Mouse (Mus musculus) ES-Bruce4 (cell line): ENCODE data around the gene Fbxo28. TPM values are rescaled to one million over a fixed set of nuclear protein-coding genes. Genes with fewer than 3 reads are reported as not detected.

ENCODE experiments used
- H3K27ac ChIP-seq: 2 replicates; pipeline ENCODE4 v1.5.1; 2012; ENCODE audit warnings: low read length, inconsistent platforms; ENCODE audit not compliant: insufficient read depth
- H3K27me3 ChIP-seq: 2 replicates; pipeline ENCODE4 v1.6.1; 2012; ENCODE audit warnings: mild to moderate bottlenecking, low read length, inconsistent platforms; ENCODE audit not compliant: control insufficient read depth, poor library complexity, insufficient read depth, severe bottlenecking
- H3K36me3 ChIP-seq: 2 replicates; pipeline ENCODE4 v1.6.1; 2012; ENCODE audit warnings: inconsistent platforms, mild to moderate bottlenecking, low read length, moderate library complexity; ENCODE audit not compliant: control insufficient read depth, poor library complexity, insufficient read depth, severe bottlenecking
- H3K4me1 ChIP-seq: one replicate; pipeline ENCODE4 v1.8.1; 2011; ENCODE audit warnings: low read length; ENCODE audit not compliant: control insufficient read depth, insufficient read depth
- H3K4me3 ChIP-seq: 2 replicates; pipeline ENCODE4 v1.5.1; 2011; ENCODE audit warnings: low read depth, mild to moderate bottlenecking, low read length
- H3K9ac ChIP-seq: 2 replicates; pipeline ENCODE4 v1.6.1; 2012; ENCODE audit warnings: low read depth, mild to moderate bottlenecking, inconsistent platforms; ENCODE audit not compliant: poor library complexity, severe bottlenecking
- H3K9me3 ChIP-seq: replicated peaks from 2 replicates; pipeline ENCODE4 v1.6.1; 2012; ENCODE audit warnings: mild to moderate bottlenecking, low read length, inconsistent platforms; ENCODE audit not compliant: control insufficient read depth, poor library complexity, insufficient read depth, severe bottlenecking
- CTCF ChIP-seq: IDR thresholded peaks from one replicate; pipeline ENCODE4 v1.8.1; 2011; ENCODE audit warnings: low read depth, low read length
- EP300 ChIP-seq: IDR thresholded peaks from 2 replicates; pipeline ENCODE4 v1.6.1; 2011; ENCODE audit warnings: low read depth, low read length; ENCODE audit not compliant: insufficient read depth
- POLR2A ChIP-seq: IDR thresholded peaks from one replicate; pipeline ENCODE4 v1.8.1; 2011; ENCODE audit warnings: low read length; ENCODE audit not compliant: insufficient read depth
- polyA plus RNA-seq: library from polyadenylated mRNA; stranded (reverse); fragments of >200 nt; gene quantifications from 2 replicates; pipeline ENCODE4 v1.2.4, GENCODE M21; 2011; ENCODE audit warnings: low read depth; ENCODE audit not compliant: missing spikeins, insufficient read depth, insufficient read length

Fbxo28 gene
- polyA plus RNA-seq = 32.9 and 36.8 TPM in 2 replicates

- Histone ChIP-seq H3K9ac (peak within 1 kb of the TSS; percentile 99), H3K27me3 (no peaks in the 10 kb centered on the region), H3K4me1 (no peaks in the 10 kb centered on the region), H3K36me3 (peaks cover 3% of the 10 kb centered on the region), H3K9me3 (no peaks in the 10 kb centered on the region), H3K27ac (no peak within 1 kb of the TSS), H3K4me3 (peak within 1 kb of the TSS; percentile 99)
- TF ChIP-seq CTCF (no peak), EP300 (no peak), POLR2A (peak; percentile 77)
Observed at GRCm38 (mm10) chr1:182340821-182341781, at the start of gene Fbxo28. Gene Fbxo28 (minus strand): TSS chr1:182341629.

- H3K4me3 ChIP-seq = no peak overlapping the region
- TF ChIP-seq POLR2A = no peak
- no peak for TF ChIP-seq EP300
- TF ChIP-seq CTCF = no peak
- H3K9me3 ChIP-seq = no peaks in the 10 kb centered on the region
- no peak overlapping the region for H3K27ac ChIP-seq
- no peaks in the 10 kb centered on the region for H3K4me1 ChIP-seq
- no peaks in the 10 kb centered on the region for H3K36me3 ChIP-seq
- no peak overlapping the region for H3K9ac ChIP-seq
- no peaks in the 10 kb centered on the region for H3K27me3 ChIP-seq
Observed at GRCm38 (mm10) chr1:182388729-182389128, 47.3 kb upstream of the Fbxo28 start.

GRCm38 (mm10) chr1:182386449-182386848 is 45.0 kb upstream of the Fbxo28 start:
- Histone ChIP-seq H3K36me3 (no peaks in the 10 kb centered on the region), H3K9ac (no peak overlapping the region), H3K9me3 (no peaks in the 10 kb centered on the region), H3K4me1 (no peaks in the 10 kb centered on the region), H3K27me3 (no peaks in the 10 kb centered on the region), H3K4me3 (no peak overlapping the region), H3K27ac (no peak overlapping the region)
- TF ChIP-seq POLR2A = no peak
- TF ChIP-seq EP300 = no peak
- TF ChIP-seq CTCF = no peak

- Histone ChIP-seq H3K9ac (no peak overlapping the region), H3K4me3 (no peak overlapping the region), H3K27ac (no peak overlapping the region), H3K4me1 (no peaks in the 10 kb centered on the region), H3K36me3 (no peaks in the 10 kb centered on the region), H3K9me3 (no peaks in the 10 kb centered on the region), H3K27me3 (no peaks in the 10 kb centered on the region)
- no peak for TF ChIP-seq POLR2A
- TF ChIP-seq EP300 = no peak
- TF ChIP-seq CTCF = no peak
Observed at GRCm38 (mm10) chr1:182383096-182383495, 41.7 kb upstream of the Fbxo28 start.

GRCm38 (mm10) chr1:182381327-182381726 is 39.9 kb upstream of the Fbxo28 start:
- Histone ChIP-seq H3K9me3 (no peaks in the 10 kb centered on the region), H3K4me1 (no peaks in the 10 kb centered on the region), H3K27me3 (no peaks in the 10 kb centered on the region), H3K9ac (no peak overlapping the region), H3K36me3 (no peaks in the 10 kb centered on the region), H3K4me3 (no peak overlapping the region), H3K27ac (no peak overlapping the region)
- TF ChIP-seq POLR2A (no peak), CTCF (peak; percentile 29), EP300 (no peak)

GRCm38 (mm10) chr1:182380683-182381082 is 39.3 kb upstream of the Fbxo28 start:
- H3K9ac ChIP-seq = no peak overlapping the region
- TF ChIP-seq EP300 (no peak), POLR2A (no peak), CTCF (no peak)
- no peaks in the 10 kb centered on the region for H3K4me1 ChIP-seq
- H3K27me3 ChIP-seq = no peaks in the 10 kb centered on the region
- no peak overlapping the region for H3K27ac ChIP-seq
- H3K9me3 ChIP-seq = no peaks in the 10 kb centered on the region
- no peaks in the 10 kb centered on the region for H3K36me3 ChIP-seq
- no peak overlapping the region for H3K4me3 ChIP-seq
